Mouse (Mus musculus) mouse embryonic stem cell (cell line): ENCODE measurements around the gene Skp1a.

ENCODE experiments used
- in situ Hi-C, 2 experiments: fragments of 300-500 bp; cut with MboI; formaldehyde crosslinking; loops; 1 replicate in 1 of 2; 3 replicates in 1 of 2; pipeline ENCODE4 v1.14.3; 2019 to 2020; ENCODE audit warnings: low sequenced_read_pairs in 2 of 2, low pct_unique_long_range_greater_than_20kb in 1 of 2, mixed read lengths in 1 of 2; ENCODE audit not compliant: unreplicated experiment in 1 of 2

Gene Skp1a

GRCm38 (mm10) chr11:52273942-52274330 is 42.1 kb downstream of the Skp1a start:
- in situ Hi-C loops: no loop called here

- in situ Hi-C loops: no loop called here
Observed at GRCm38 (mm10) chr11:52274456-52275112, 42.8 kb downstream of the Skp1a start.

GRCm38 (mm10) chr11:52275366-52275765 is 43.6 kb downstream of the Skp1a start:
- in situ Hi-C loops: no loop called here

GRCm38 (mm10) chr11:52275774-52276555 is 44.2 kb downstream of the Skp1a start:
- in situ Hi-C loops: no loop called here

- in situ Hi-C loops: no loop called here
Observed at GRCm38 (mm10) chr11:52276961-52277391, 45.2 kb downstream of the Skp1a start.

- in situ Hi-C loops: no loop called here
Observed at GRCm38 (mm10) chr11:52277433-52278150, 45.8 kb downstream of the Skp1a start.

- in situ Hi-C loops: no loop called here
Observed at GRCm38 (mm10) chr11:52278164-52278563, 46.4 kb downstream of the Skp1a start.

- in situ Hi-C loops: no loop called here
Observed at GRCm38 (mm10) chr11:52278991-52279390, 47.2 kb downstream of the Skp1a start.

GRCm38 (mm10) chr11:52279611-52280145 is 47.9 kb downstream of the Skp1a start:
- in situ Hi-C loops: no loop called here

- in situ Hi-C loops: no loop called here
Observed at GRCm38 (mm10) chr11:52280566-52281455, 49.0 kb downstream of the Skp1a start.

- in situ Hi-C loops: no loop called here
Observed at GRCm38 (mm10) chr11:52281568-52282328, 50.0 kb downstream of the Skp1a start.

GRCm38 (mm10) chr11:52282420-52282773 is 50.6 kb downstream of the Skp1a start:
- in situ Hi-C loops: no loop called here

GRCm38 (mm10) chr11:52282774-52283595 is 51.2 kb downstream of the Skp1a start, which contains the start of gene Tcf7:
TSS of gene Tcf7 (minus strand) at chr11:52283014.
- in situ Hi-C loops: no loop called here

- in situ Hi-C loops: no loop called here
Observed at GRCm38 (mm10) chr11:52283596-52284571, 52.1 kb downstream of the Skp1a start.

- in situ Hi-C loops: no loop called here
Observed at GRCm38 (mm10) chr11:52286301-52286957, 54.6 kb downstream of the Skp1a start.
